Mouse (Mus musculus) gastrocnemius, adult 8-10 months (tissue): Measurements from ENCODE around the gene Ttc39d. TPM values are rescaled to one million over a fixed set of nuclear protein-coding genes. Genes with fewer than 3 reads are reported as not detected.
A peak's percentile ranks its signal among the peaks of the same experiment; 100 is the strongest.
"Not testable (repeated sequence)": the region's sequence is repeated elsewhere in the genome, so short reads cannot be mapped to it uniquely, and the experiment has no call there.

Experiments
- DNase-seq, 2 experiments: peaks; one replicate each; pipeline ENCODE4 v3.0.0; 2022; ENCODE audit warnings: low spot score in 2 of 2
- total RNA-seq, 4 experiments: library from RNA; stranded (reverse); gene quantifications; 2 replicates each; pipeline ENCODE4 v1.2.4; 2022

Gene Ttc39d
- total RNA-seq, 4 experiments from 2014 or later: 0.13 TPM; not detected in 3

GRCm38 (mm10) chr17:80193075-80193474 lies 14.2 kb upstream of the Ttc39d start:
- no peak for DNase-seq

- DNase-seq: no peak
Measured at GRCm38 (mm10) chr17:80199160-80199778, 8.0 kb upstream of the Ttc39d start.

DNA sequence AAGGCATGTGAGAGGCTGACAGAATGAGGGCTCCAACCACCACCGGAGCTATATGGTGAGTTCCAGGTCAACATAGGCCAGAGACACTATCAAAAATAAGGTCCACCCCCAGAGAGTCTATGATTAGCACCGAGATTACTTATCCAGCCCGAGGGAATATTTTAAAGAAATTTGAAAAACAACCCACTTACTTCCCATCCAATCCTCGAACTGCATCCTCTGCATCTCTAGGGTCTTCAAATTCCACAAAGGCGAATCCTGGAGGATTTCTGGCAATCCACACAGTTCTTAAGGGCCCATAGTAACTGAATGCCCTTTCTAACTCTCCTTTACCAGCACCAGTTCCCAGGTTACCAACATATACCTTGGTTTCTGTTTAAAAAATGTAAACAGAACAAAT lies 1.6 kb upstream of the Ttc39d start:
- DNase-seq: no peak

- DNase-seq: peak in 1 of 2 experiments; percentile 3
Measured at GRCm38 (mm10) chr17:80206301-80206670, 974 bp upstream of the Ttc39d start.

DNA sequence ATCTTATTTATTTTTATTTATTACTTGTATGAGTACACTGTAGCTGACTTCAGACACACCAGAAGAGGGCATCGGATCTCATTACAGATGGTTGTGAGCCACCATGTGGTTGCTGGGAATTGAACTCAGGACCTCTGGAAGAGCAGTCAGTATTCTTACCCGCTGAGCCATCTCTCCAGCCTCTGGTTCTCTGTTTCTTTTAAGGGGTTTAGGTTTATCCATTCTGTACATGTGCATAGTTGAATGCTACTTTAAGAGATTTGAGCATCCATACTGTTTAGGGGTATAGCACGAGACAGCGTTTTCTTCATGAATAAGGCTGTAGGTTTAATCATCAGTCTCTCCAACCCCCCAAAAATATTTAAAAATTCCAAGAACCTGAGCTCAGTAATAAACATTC lies 6.7 kb downstream of the Ttc39d start:
- not testable (repeated sequence) for DNase-seq

- DNase-seq: no peak
Measured at GRCm38 (mm10) chr17:80220131-80220530, 12.9 kb downstream of the Ttc39d start.

DNA sequence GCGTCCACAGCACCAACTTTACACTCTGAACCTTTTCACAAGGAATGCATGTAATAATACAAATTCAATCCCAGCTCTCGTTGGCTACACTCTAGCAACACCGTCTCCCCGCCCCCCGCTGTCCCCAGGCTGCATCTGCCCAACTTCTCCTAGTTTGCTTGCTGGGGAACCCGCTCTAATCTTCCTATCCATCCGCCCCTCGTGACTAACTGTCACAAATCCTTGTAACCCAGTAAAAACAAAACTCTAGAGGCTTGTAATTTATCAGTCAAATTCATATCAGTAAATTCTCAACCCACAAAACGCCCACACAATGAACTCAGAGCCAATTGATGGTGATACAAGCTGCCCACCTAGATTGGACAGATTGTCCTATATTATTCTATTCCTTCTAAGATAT lies 13.9 kb downstream of the Ttc39d start:
- DNase-seq: no peak

GRCm38 (mm10) chr17:80221890-80222628 lies 14.8 kb downstream of the Ttc39d start:
- no peak for DNase-seq

DNA sequence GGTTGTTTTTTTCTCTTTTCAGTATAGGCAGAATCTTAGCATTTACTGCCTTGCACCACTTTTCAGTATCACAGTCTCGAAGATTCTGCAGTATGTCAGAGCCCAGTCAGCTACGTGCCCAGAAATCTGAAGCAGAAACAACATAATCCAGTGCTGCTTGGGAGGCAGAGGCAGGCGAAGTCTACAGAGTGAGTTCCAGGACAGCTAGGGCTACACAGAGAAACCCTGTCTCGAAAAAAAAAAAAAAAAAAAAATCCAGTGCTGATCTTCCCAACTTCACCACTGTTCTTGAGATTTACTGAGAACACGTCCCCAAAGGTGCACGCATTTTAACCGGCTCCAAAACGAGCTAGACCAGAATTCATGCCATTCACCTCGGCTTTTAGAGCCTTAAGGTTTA lies 16.6 kb downstream of the Ttc39d start:
- no peak for DNase-seq

- peak; percentile 66 to 70 for DNase-seq
Measured at GRCm38 (mm10) chr17:80224326-80225116, 17.3 kb downstream of the Ttc39d start, which contains the start of gene Gemin6. Gene Gemin6 (plus strand): TSS chr17:80224441.

DNA sequence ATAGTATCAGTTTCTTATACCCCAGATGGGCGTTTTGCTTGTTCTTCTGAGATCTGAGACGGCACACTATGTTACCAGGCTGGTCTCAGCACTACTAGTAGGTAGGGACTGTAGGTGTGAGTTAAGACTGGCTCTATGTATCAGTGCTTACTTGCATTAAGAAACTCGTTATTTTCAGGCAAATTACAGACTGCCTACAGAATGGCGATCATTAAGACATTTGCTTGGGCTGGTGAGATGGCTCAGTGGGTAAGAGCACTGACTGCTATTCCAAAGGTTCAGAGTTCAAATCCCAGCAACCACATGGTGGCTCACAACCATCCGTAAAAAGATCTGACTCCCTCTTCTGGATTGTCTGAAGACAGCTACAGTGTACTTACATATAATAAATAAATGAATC lies 17.9 kb downstream of the Ttc39d start:
- DNase-seq: not testable (repeated sequence)

- no peak for DNase-seq
Measured at GRCm38 (mm10) chr17:80229396-80229795, 22.1 kb downstream of the Ttc39d start.

- no peak for DNase-seq
Measured at GRCm38 (mm10) chr17:80233844-80234243, 26.6 kb downstream of the Ttc39d start.

- no peak for DNase-seq
Measured at GRCm38 (mm10) chr17:80234376-80234775, 27.1 kb downstream of the Ttc39d start.

DNA sequence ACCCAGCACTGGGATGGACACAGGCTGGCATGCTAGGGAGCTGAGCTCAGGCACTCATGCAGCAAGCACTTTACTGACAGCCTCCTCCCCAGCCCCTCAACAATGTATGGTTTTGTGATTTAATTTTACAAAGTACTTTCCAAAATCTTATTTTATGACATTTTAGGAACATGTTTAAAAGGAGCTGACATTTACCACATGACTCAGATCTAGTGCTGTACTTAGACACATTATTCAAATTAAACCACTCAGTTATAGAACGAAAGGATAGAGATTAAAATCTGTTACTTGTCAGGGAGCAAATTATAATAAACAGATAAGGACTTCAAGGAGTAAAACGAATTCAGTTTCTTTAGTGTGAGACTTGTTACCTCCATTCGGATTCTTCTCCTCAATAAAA lies 28.2 kb downstream of the Ttc39d start:
- DNase-seq: no peak

GRCm38 (mm10) chr17:80236805-80237204 lies 29.5 kb downstream of the Ttc39d start:
- DNase-seq: no peak

GRCm38 (mm10) chr17:80237475-80237874 lies 30.2 kb downstream of the Ttc39d start:
- DNase-seq: no peak

DNA sequence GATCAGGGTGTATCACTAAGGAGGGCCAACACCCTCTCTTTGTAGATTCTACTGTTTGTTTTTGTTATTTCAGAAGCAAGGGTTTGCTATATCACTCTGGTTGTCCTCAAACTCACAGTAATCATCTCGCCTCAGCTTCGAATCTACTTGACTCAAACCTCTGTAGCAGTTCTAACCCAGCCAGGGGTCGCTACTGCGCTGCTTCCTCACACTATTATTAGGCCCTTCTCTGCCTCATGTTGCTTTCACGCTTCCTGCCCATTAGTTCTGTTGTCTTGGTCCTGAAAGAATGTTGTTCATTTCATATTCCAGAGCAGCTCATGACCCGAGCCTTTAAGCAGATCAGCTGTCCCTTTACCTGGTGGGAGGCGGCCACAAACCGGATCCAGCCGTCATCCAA lies 34.3 kb downstream of the Ttc39d start:
- no peak for DNase-seq

DNA sequence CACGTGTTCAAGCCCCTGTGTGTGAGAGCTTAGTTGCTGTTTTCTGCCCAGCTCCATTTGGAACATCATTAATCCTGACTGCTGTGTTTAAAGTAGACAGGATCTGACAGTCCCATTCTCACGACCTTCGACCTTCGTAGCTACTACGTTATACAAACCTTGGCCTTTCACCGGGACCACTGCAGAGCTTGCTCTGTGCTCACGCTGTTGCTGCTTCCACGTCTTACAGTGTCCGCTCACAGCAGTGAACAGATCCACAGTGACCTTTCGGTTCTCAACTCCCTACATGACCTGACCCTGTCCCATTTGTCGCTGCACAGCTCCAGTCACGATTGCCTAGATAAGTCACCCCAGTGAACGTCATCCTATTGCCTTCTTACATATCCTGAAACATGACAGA lies 35.9 kb downstream of the Ttc39d start:
- DNase-seq: no peak

DNA sequence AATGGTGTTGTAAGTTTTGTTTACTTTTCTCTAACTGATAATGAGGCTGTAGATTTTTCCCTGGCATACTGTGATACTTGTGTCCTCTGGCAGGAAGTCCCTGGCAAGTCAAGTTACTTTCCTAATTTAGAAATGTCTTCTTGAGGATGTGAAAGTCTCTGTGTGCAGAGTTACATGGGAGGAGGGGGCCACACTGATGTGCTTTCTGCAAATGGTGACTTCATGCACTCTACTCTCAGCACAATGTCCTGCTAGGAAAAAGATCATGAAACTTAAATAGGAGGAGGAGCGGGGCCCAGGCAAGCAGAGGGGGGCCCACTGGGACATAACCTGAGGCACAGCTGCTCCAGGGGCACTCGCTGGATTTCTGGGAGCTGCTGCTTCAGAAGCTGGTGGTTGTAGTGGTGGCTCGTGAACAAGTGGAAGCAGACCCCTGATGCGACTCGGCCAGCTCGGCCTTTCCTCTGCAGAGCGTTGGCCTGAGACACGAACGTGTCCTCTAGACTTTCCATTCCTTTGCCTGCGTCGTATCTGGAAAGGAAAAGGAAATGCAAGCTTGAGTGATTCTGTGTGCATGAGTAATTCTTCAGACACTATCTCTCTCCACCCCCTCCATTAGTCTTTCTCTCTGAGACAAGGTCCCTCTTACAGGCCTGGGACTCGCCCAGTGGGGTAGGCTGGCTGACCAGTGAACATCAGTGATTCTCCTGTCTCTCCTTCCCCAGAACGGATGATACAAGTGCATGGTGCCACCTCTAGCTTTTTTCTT lies 45.7 kb downstream of the Ttc39d start:
- DNase-seq: no peak

DNA sequence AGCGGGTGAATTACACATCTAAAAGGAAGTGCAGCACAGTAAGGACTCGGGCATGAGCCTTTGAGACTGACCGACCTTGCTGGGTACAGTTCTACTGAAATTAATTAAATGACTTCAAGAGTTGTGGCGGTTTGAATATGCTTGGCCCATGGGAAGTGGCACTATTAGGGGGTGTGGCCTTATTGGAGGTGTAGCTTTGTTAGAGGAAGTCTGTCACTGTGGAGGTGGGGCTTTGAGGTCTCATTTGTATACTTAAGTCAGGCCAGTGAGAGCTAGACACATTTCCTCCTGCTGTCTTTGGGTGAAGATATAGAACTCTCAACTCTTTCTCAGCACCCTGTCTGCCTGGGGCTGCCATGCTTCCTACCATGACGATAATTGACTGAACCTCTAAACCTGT lies 47.2 kb downstream of the Ttc39d start:
- DNase-seq: no peak

DNA sequence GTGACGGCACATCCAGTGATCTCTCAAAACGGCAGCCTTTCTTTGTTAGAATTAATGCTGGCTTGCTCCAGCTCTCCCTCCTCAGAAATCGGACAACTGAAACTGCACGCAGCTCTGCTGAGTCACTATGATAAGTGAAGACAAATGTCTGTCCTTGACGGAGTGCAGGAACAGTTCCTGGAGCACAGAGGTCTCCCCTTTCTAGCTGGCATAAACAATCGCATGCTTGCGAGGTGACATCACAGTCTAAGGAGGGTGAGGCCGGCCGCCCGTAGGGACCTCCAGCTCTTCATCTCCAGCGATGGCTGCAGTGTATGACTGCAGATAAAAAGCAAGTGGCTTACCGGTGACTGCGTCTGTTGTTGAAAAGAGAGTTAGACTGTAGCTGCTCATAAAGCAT lies 47.9 kb downstream of the Ttc39d start:
- peak; percentile 72 to 77 for DNase-seq
